Mouse (Mus musculus) MEL (cell line): ENCODE results near the gene Prkg2. TPM values are rescaled to one million over a fixed set of nuclear protein-coding genes. Genes with fewer than 3 reads are reported as not detected.

Source experiments
- DNase-seq: peaks from one replicate; pipeline ENCODE4 v3.0.0; 2011; ENCODE audit warnings: low read depth, low spot score
- H3K27ac ChIP-seq: 2 replicates; pipeline ENCODE4 v1.5.1; 2012; ENCODE audit warnings: low read depth, mild to moderate bottlenecking, control low read depth, low read length, moderate library complexity; ENCODE audit not compliant: control insufficient read depth
- H3K27me3 ChIP-seq, 2 experiments: fragments of 150-350 bp in 1 of 2; sonication (generic) in 1 of 2; 2 replicates each; pipeline ENCODE4 v1.6.1; 2012; ENCODE audit warnings: low read length in 2 of 2, mild to moderate bottlenecking in 2 of 2, improper control_type of control experiment in 1 of 2, moderate library complexity in 1 of 2; ENCODE audit not compliant: insufficient read depth in 2 of 2, control insufficient read depth in 1 of 2
- H3K36me3 ChIP-seq, 2 experiments: 2 replicates each; pipeline ENCODE4 v1.6.1; 2012 to 2014; ENCODE audit warnings: low read length in 2 of 2, improper control_type of control experiment in 1 of 2, inconsistent platforms in 1 of 2, mild to moderate bottlenecking in 1 of 2; ENCODE audit not compliant: insufficient read depth in 2 of 2, control insufficient read depth in 1 of 2
- H3K4me1 ChIP-seq, 2 experiments: fragments of 150-350 bp in 1 of 2; sonication (generic) in 1 of 2; 2 replicates each; pipeline ENCODE4 v1.6.1; 2012; ENCODE audit warnings: low read length in 2 of 2, improper control_type of control experiment in 1 of 2, mild to moderate bottlenecking in 1 of 2; ENCODE audit not compliant: insufficient read depth in 2 of 2, control insufficient read depth in 1 of 2
- H3K4me3 ChIP-seq, 2 experiments: fragments of 150-350 bp in 1 of 2; sonication (generic) in 1 of 2; 2 replicates each; pipeline ENCODE4 v1.5.1; 2012; ENCODE audit warnings: low read depth in 2 of 2, low read length in 2 of 2, mild to moderate bottlenecking in 2 of 2, moderate library complexity in 2 of 2, control low read depth in 1 of 2, improper control_type of control experiment in 1 of 2; ENCODE audit not compliant: control insufficient read depth in 1 of 2, insufficient read depth in 1 of 2
- H3K79me2 ChIP-seq: 2 replicates; pipeline ENCODE4 v1.6.1; 2012; ENCODE audit warnings: mild to moderate bottlenecking, low read length, moderate library complexity; ENCODE audit not compliant: control insufficient read depth, poor library complexity, insufficient read depth
- H3K9ac ChIP-seq: 2 replicates; pipeline ENCODE4 v1.6.1; 2012; ENCODE audit warnings: low read depth, mild to moderate bottlenecking, control low read depth, low read length, moderate library complexity; ENCODE audit not compliant: control insufficient read depth, poor library complexity, severe bottlenecking
- H3K9me3 ChIP-seq: fragments of 150-350 bp; sonication (generic); replicated peaks from 2 replicates; pipeline ENCODE4 v1.6.1; 2012; ENCODE audit warnings: mild to moderate bottlenecking, low read length, improper control_type of control experiment, moderate library complexity; ENCODE audit not compliant: insufficient read depth
- CHD1 ChIP-seq: IDR thresholded peaks from 2 replicates; pipeline ENCODE4 v1.6.1; 2012; ENCODE audit warnings: low read depth, mild to moderate bottlenecking, inconsistent platforms, low read length, improper control_type of control experiment
- CHD2 ChIP-seq: IDR thresholded peaks from 2 replicates; pipeline ENCODE4 v1.6.1; 2011; ENCODE audit warnings: low read length, improper control_type of control experiment
- CTCF ChIP-seq, 3 experiments: IDR thresholded peaks in 2 of 3; conservative IDR thresholded peaks in 1 of 3; 2 replicates each; pipeline ENCODE4 v1.5.1; 2011 to 2012; ENCODE audit warnings: low read length in 3 of 3, low read depth in 2 of 3, mild to moderate bottlenecking in 2 of 3, improper control_type of control experiment in 1 of 3, inconsistent platforms in 1 of 3, mixed read lengths in 1 of 3, moderate library complexity in 1 of 3; ENCODE audit not compliant: control insufficient read depth in 1 of 3, insufficient read depth in 1 of 3, poor library complexity in 1 of 3, severe bottlenecking in 1 of 3
- E2F4 ChIP-seq: IDR thresholded peaks from 2 replicates; pipeline ENCODE4 v1.6.1; 2011; ENCODE audit warnings: low read depth, low read length, improper control_type of control experiment, borderline replicate concordance
- ELF1 ChIP-seq: IDR thresholded peaks from 2 replicates; pipeline ENCODE4 v1.6.1; 2014; ENCODE audit warnings: low read depth, mild to moderate bottlenecking, inconsistent platforms, low read length, improper control_type of control experiment, moderate library complexity
- EP300 ChIP-seq, 2 experiments: IDR thresholded peaks; 2 replicates each; pipeline ENCODE4 v1.6.1; 2011; ENCODE audit warnings: improper control_type of control experiment in 2 of 2, low read length in 2 of 2, low read depth in 1 of 2, mild to moderate bottlenecking in 1 of 2
- KAT2A ChIP-seq: conservative IDR thresholded peaks from 2 replicates; pipeline ENCODE4 v1.6.1; 2012; ENCODE audit warnings: low read depth, low read length, improper control_type of control experiment, inconsistent platforms
- MAFK ChIP-seq: IDR thresholded peaks from 2 replicates; pipeline ENCODE4 v1.6.1; 2011; ENCODE audit warnings: low read depth, mild to moderate bottlenecking, low read length, improper control_type of control experiment, borderline replicate concordance
- MEF2A ChIP-seq: IDR thresholded peaks from 2 replicates; pipeline ENCODE4 v1.6.1; 2014; ENCODE audit warnings: low read depth, mild to moderate bottlenecking, inconsistent platforms, low read length, improper control_type of control experiment; ENCODE audit not compliant: poor library complexity, insufficient replicate concordance, severe bottlenecking; ENCODE audit errors: extremely low read depth
- MYB ChIP-seq: IDR thresholded peaks from 2 replicates; pipeline ENCODE4 v1.6.1; 2011; ENCODE audit warnings: mild to moderate bottlenecking, low read depth, low read length, improper control_type of control experiment
- NRF1 ChIP-seq: IDR thresholded peaks from 2 replicates; pipeline ENCODE4 v1.6.1; 2014; ENCODE audit warnings: low read depth, mild to moderate bottlenecking, inconsistent platforms, low read length, improper control_type of control experiment, moderate library complexity; ENCODE audit not compliant: poor library complexity, insufficient read depth, severe bottlenecking
- POLR2A ChIP-seq, 2 experiments: IDR thresholded peaks; 2 replicates each; pipeline ENCODE4 v1.6.1; 2011 to 2012; ENCODE audit warnings: low read length in 2 of 2, mild to moderate bottlenecking in 2 of 2, control low read depth in 1 of 2, improper control_type of control experiment in 1 of 2, low read depth in 1 of 2, moderate library complexity in 1 of 2; ENCODE audit not compliant: control insufficient read depth in 1 of 2, insufficient read depth in 1 of 2, poor library complexity in 1 of 2
- POLR2AphosphoS2 ChIP-seq: IDR thresholded peaks from 2 replicates; pipeline ENCODE4 v1.6.1; 2011; ENCODE audit warnings: low read length, improper control_type of control experiment
- RAD21 ChIP-seq: IDR thresholded peaks from 2 replicates; pipeline ENCODE4 v1.6.1; 2011; ENCODE audit warnings: mild to moderate bottlenecking, low read depth, low read length, improper control_type of control experiment
- RCOR1 ChIP-seq: IDR thresholded peaks from 2 replicates; pipeline ENCODE4 v1.6.1; 2012; ENCODE audit warnings: low read depth, mild to moderate bottlenecking, inconsistent platforms, low read length, improper control_type of control experiment
- SIN3A ChIP-seq: IDR thresholded peaks from 2 replicates; pipeline ENCODE4 v1.6.1; 2012; ENCODE audit warnings: low read length, improper control_type of control experiment, inconsistent platforms
- SMC3 ChIP-seq: IDR thresholded peaks from 2 replicates; pipeline ENCODE4 v1.6.1; 2011; ENCODE audit warnings: low read depth, low read length, improper control_type of control experiment
- TAL1 ChIP-seq: IDR thresholded peaks from 2 replicates; pipeline ENCODE4 v1.6.1; 2012; ENCODE audit warnings: mild to moderate bottlenecking, inconsistent platforms, low read length, moderate library complexity, mixed read lengths
- TCF12 ChIP-seq: IDR thresholded peaks from 2 replicates; pipeline ENCODE4 v1.6.1; 2014; ENCODE audit warnings: low read depth, mild to moderate bottlenecking, inconsistent platforms, low read length, improper control_type of control experiment, moderate library complexity
- USF1 ChIP-seq: IDR thresholded peaks from 2 replicates; pipeline ENCODE4 v1.6.1; 2014; ENCODE audit warnings: low read depth, mild to moderate bottlenecking, inconsistent platforms, low read length, improper control_type of control experiment, moderate library complexity
- USF2 ChIP-seq, 2 experiments: IDR thresholded peaks; 2 replicates each; pipeline ENCODE4 v1.6.1; 2011 to 2012; ENCODE audit warnings: improper control_type of control experiment in 2 of 2, low read length in 2 of 2, borderline replicate concordance in 1 of 2, inconsistent platforms in 1 of 2, low read depth in 1 of 2, mild to moderate bottlenecking in 1 of 2; ENCODE audit not compliant: insufficient read depth in 1 of 2
- ZKSCAN1 ChIP-seq: IDR thresholded peaks from 2 replicates; pipeline ENCODE4 v1.6.1; 2012; ENCODE audit warnings: low read depth, mild to moderate bottlenecking, inconsistent platforms, low read length, improper control_type of control experiment, moderate library complexity
- ZMIZ1 ChIP-seq: IDR thresholded peaks from 2 replicates; pipeline ENCODE4 v1.6.1; 2012; ENCODE audit warnings: low read depth, mild to moderate bottlenecking, inconsistent platforms, low read length, improper control_type of control experiment, moderate library complexity
- ZNF384 ChIP-seq: IDR thresholded peaks from 2 replicates; pipeline ENCODE4 v1.6.1; 2012; ENCODE audit warnings: low read depth, mild to moderate bottlenecking, inconsistent platforms, low read length, improper control_type of control experiment
- polyA plus RNA-seq, 2 experiments: library from polyadenylated mRNA; stranded (reverse) in 1 of 2; unstranded in 1 of 2; fragments of >175 nt in 1 of 2; fragments of >200 nt in 1 of 2; gene quantifications; 2 replicates each; pipeline versions ENCODE4 v1.2.1 to v1.2.4; 2012; ENCODE audit warnings: low replicate concordance in 2 of 2, low read depth in 1 of 2; ENCODE audit not compliant: insufficient read length in 2 of 2, insufficient read depth in 1 of 2, missing spikeins in 1 of 2
- total RNA-seq: library from RNA; depleted of rRNA; stranded (reverse); fragments of 300-350 nt; gene quantifications from 2 replicates; pipeline ENCODE4 v1.2.3, GENCODE M21; 2012

The Prkg2 gene
- total and polyA plus RNA-seq, 3 experiments: not detected

DNA sequence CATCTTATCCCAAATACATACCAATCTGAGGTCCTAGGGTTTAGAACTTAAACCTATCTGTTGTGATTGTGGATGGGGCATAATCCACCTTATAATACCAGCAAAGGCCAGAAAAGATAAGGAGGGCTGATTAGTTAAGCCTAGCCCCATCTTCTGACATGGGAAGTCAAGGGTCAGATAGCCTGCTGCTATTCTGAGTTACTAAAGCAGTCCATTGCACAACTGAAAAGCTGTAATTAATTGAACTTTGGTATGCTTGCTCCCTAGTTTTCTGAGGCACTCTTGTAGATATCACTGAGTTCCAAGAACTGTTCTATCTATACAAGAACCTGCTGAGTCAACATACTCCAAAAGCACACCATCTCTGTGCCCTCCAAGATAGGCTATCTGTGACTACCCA, 25.4 kb upstream of the Prkg2 start:
- Histone ChIP-seq H3K4me1 (no peaks in the 10 kb centered on the region), H3K79me2 (no peaks in the 10 kb centered on the region), H3K27me3 (no peaks in the 10 kb centered on the region), H3K9me3 (no peaks in the 10 kb centered on the region), H3K27ac (no peak overlapping the region), H3K4me3 (no peak overlapping the region), H3K9ac (no peak overlapping the region), H3K36me3 (no peaks in the 10 kb centered on the region)
- TF ChIP-seq USF2 (IDR thresholded peaks at IDR 0.05; ENCODE audit: borderline replicate concordance in 1 of 2, insufficient read depth in 1 of 2, low read depth in 1 of 2, low read length in 2 of 2): no peak
- no peak for TF ChIP-seq RCOR1
- TF ChIP-seq CHD1: no peak
- TF ChIP-seq SIN3A: no peak
- no peak for TF ChIP-seq TAL1
- TF ChIP-seq ZKSCAN1: no peak
- TF ChIP-seq RAD21: no peak
- TF ChIP-seq EP300 (IDR thresholded peaks at IDR 0.05; ENCODE audit: low read depth in 1 of 2, low read length in 2 of 2): no peak
- no peak for TF ChIP-seq CHD2
- TF ChIP-seq MAFK: no peak
- no peak for TF ChIP-seq POLR2A (IDR thresholded peaks at IDR 0.05; ENCODE audit: control insufficient read depth in 1 of 2, insufficient read depth in 1 of 2, low read depth in 1 of 2, low read length in 2 of 2, poor library complexity in 1 of 2)
- TF ChIP-seq ZNF384: no peak
- TF ChIP-seq MEF2A: no peak
- no peak for TF ChIP-seq MYB
- TF ChIP-seq E2F4: no peak
- TF ChIP-seq ELF1: no peak
- no peak for TF ChIP-seq NRF1
- no peak for TF ChIP-seq TCF12
- TF ChIP-seq ZMIZ1: no peak
- no peak for TF ChIP-seq KAT2A
- DNase-seq: no peak

DNA sequence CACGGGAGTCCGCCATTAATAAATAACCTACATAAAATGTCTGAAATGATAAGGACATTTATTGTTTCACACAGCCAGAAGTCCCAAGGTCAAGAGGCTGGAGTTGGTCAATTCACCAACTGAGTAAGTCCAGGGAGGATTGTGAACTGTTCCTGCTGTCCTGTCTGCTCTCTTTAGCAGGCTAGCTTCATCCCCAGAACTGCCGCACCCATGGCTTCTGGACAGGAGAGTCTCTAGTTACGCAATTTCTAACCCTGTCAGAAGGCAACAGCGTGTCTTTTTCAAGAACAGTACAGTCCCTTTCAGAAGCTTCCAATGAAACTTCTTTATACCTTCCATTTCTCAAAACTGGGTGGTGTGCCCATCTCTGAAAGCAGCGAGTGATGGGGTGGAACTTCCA, 1.9 kb upstream of the Prkg2 start:
- Histone ChIP-seq H3K4me1 (no peaks in the 10 kb centered on the region), H3K27ac (no peak overlapping the region), H3K79me2 (no peaks in the 10 kb centered on the region), H3K9ac (no peak overlapping the region), H3K36me3 (no peaks in the 10 kb centered on the region), H3K27me3 (no peaks in the 10 kb centered on the region), H3K4me3 (no peak overlapping the region), H3K9me3 (no peaks in the 10 kb centered on the region)
- no peak for TF ChIP-seq MEF2A
- TF ChIP-seq USF1: no peak
- TF ChIP-seq CTCF (IDR thresholded peaks at IDR 0.05 in 2 of 3, conservative IDR thresholded peaks at IDR 0.05 in 1 of 3; ENCODE audit: control insufficient read depth in 1 of 3, insufficient read depth in 1 of 3, low read depth in 2 of 3, low read length in 3 of 3, poor library complexity in 1 of 3, severe bottlenecking in 1 of 3): no peak
- TF ChIP-seq CHD2: no peak
- TF ChIP-seq SMC3: no peak
- no peak for TF ChIP-seq POLR2AphosphoS2
- no peak for TF ChIP-seq POLR2A (IDR thresholded peaks at IDR 0.05; ENCODE audit: control insufficient read depth in 1 of 2, insufficient read depth in 1 of 2, low read depth in 1 of 2, low read length in 2 of 2, poor library complexity in 1 of 2)
- no peak for TF ChIP-seq TCF12
- no peak for TF ChIP-seq MYB
- no peak for DNase-seq
